Mouse (Mus musculus) forebrain, postnatal 0 days (tissue): Measurements from ENCODE around the gene Chat. TPM values are rescaled to one million over a fixed set of nuclear protein-coding genes. Genes with fewer than 3 reads are reported as not detected.

Experiments
- ATAC-seq: fragments of 200-750 bp; cut with Nextera tagmentation; 2 replicates; pipeline ENCODE4 v1.8.0; 2017; ENCODE audit warnings: mild to moderate bottlenecking, moderate library complexity
- DNase-seq: peaks from one replicate; pipeline ENCODE4 v3.0.0-alpha.2; 2015
- H3K27ac ChIP-seq: fragments of 300-500 bp; sonication (generic); 2 replicates; pipeline ENCODE4 v1.5.1; 2014; ENCODE audit warnings: low read depth, mild to moderate bottlenecking, antibody characterized with exemption, low read length, moderate library complexity, mixed read lengths
- H3K27me3 ChIP-seq: fragments of 300-500 bp; sonication (generic); 2 replicates; pipeline ENCODE4 v1.6.1; 2014; ENCODE audit warnings: mild to moderate bottlenecking, low read length, mixed read lengths; ENCODE audit not compliant: insufficient read depth
- H3K36me3 ChIP-seq: fragments of 300-500 bp; sonication (generic); 2 replicates; pipeline ENCODE4 v1.6.1; 2014; ENCODE audit warnings: mild to moderate bottlenecking, moderate library complexity; ENCODE audit not compliant: insufficient read depth
- H3K4me1 ChIP-seq: fragments of 300-500 bp; sonication (generic); 2 replicates; pipeline ENCODE4 v1.6.1; 2014; ENCODE audit warnings: antibody characterized with exemption; ENCODE audit not compliant: insufficient read depth
- H3K4me2 ChIP-seq: fragments of 300-500 bp; sonication (generic); 2 replicates; pipeline ENCODE4 v1.6.1; 2014; ENCODE audit warnings: low read depth, mild to moderate bottlenecking, moderate library complexity
- H3K4me3 ChIP-seq: fragments of 300-500 bp; sonication (generic); 2 replicates; pipeline ENCODE4 v1.5.1; 2014; ENCODE audit warnings: low read depth, low read length, mixed read lengths
- H3K9ac ChIP-seq: fragments of 300-500 bp; sonication (generic); 2 replicates; pipeline ENCODE4 v1.6.1; 2014; ENCODE audit warnings: mild to moderate bottlenecking
- H3K9me3 ChIP-seq: fragments of 300-500 bp; sonication (generic); 2 replicates; pipeline ENCODE4 v1.6.1; 2016; ENCODE audit warnings: low read length
- CTCF ChIP-seq: sonication (generic); IDR thresholded peaks from 2 replicates; pipeline ENCODE4 v1.5.1; 2016; ENCODE audit warnings: antibody characterized with exemption, control low read depth, low read depth
- WGBS: fragments of 180-500 bp; shearing (Covaris S2); extraction: QIAGEN DNeasy Blood & Tissue Kit; methylation state at CpG from one replicate; pipeline ENCODE4 v1.1.7; 2014; 5-methylcytosine and 5-hydroxymethylcytosine counted together
- polyA plus RNA-seq: library from polyadenylated mRNA; unstranded; fragments of >200 nt; fragmentation: Nextera tagmentation; extraction: Ambion mirVana; gene quantifications from 2 replicates; pipeline ENCODE4 v1.2.1, GENCODE M21; 2015
- total RNA-seq: library from RNA; depleted of rRNA; stranded (reverse); fragments of >200 nt; gene quantifications from 2 replicates; pipeline ENCODE4 v1.2.3, GENCODE M21; 2014

The Chat gene
- total and polyA plus RNA-seq, 2 experiments from 2014 or later = 0.47 to 0.90 TPM

- Histone ChIP-seq H3K27ac (no peak overlapping the region), H3K4me1 (no peaks in the 10 kb centered on the region), H3K4me2 (no peak overlapping the region), H3K4me3 (no peak overlapping the region), H3K27me3 (no peaks in the 10 kb centered on the region), H3K36me3 (no peaks in the 10 kb centered on the region), H3K9ac (no peak overlapping the region), H3K9me3 (no peaks in the 10 kb centered on the region)
- 78% methylated on average over 6 of the region's 6 CpGs for WGBS
- no peak for DNase-seq
- TF ChIP-seq CTCF = no peak
- no peak for ATAC-seq
Measured at GRCm38 (mm10) chr14:32476559-32476958, 10.8 kb upstream of the Chat start.

- H3K9me3 ChIP-seq = no peaks in the 10 kb centered on the region
- H3K36me3 ChIP-seq = no peaks in the 10 kb centered on the region
- no peak overlapping the region for H3K27ac ChIP-seq
- H3K27me3 ChIP-seq = no peaks in the 10 kb centered on the region
- DNase-seq (peak; percentile 79), ATAC-seq (peak; percentile 73)
- H3K4me2 ChIP-seq = no peak overlapping the region
- TF ChIP-seq CTCF = peak; percentile 86
- H3K4me3 ChIP-seq = no peak overlapping the region
- H3K4me1 ChIP-seq = no peaks in the 10 kb centered on the region
- WGBS = 13% methylated on average over 4 of the region's 4 CpGs
- no peak overlapping the region for H3K9ac ChIP-seq
Measured at GRCm38 (mm10) chr14:32472996-32473395, 7.2 kb upstream of the Chat start.

- Histone ChIP-seq H3K9ac (no peak overlapping the region), H3K9me3 (no peaks in the 10 kb centered on the region), H3K4me1 (no peaks in the 10 kb centered on the region), H3K27me3 (peaks cover 33% of the 10 kb centered on the region), H3K4me3 (no peak overlapping the region), H3K4me2 (no peak overlapping the region), H3K27ac (no peak overlapping the region), H3K36me3 (no peaks in the 10 kb centered on the region)
- TF ChIP-seq CTCF = no peak
- ATAC-seq (no peak), DNase-seq (peak; percentile 25)
- WGBS = 14% methylated on average over 5 of the region's 5 CpGs
Measured at GRCm38 (mm10) chr14:32467606-32468005, 1.8 kb upstream of the Chat start.

GRCm38 (mm10) chr14:32465506-32465870 lies 301 bp downstream of the Chat start:
- H3K9ac ChIP-seq = no peak overlapping the region
- 4% methylated on average over 9 of the region's 11 CpGs for WGBS

GRCm38 (mm10) chr14:32464601-32465505 lies 936 bp downstream of the Chat start, which contains the start of gene Slc18a3:
Slc18a3 (minus strand) TSS chr14:32464850.
- H3K27me3 ChIP-seq = peaks cover 61% of the 10 kb centered on the region
- H3K4me1 ChIP-seq = no peaks in the 10 kb centered on the region
- ATAC-seq = 0 out of 2 replicates have a peak, but pooled peaks have one; percentile 6
- H3K4me2 ChIP-seq = peak within 1 kb of the TSS; percentile 63
- no peak for TF ChIP-seq CTCF
- DNase-seq = peak; percentile 13
- WGBS = 2% methylated on average over 68 of the region's 70 CpGs
- H3K4me3 ChIP-seq = peak within 1 kb of the TSS; percentile 39
- peak within 1 kb of the TSS; percentile 37; the same call in 1 of the 2 replicates for H3K9ac ChIP-seq
- no peak within 1 kb of the TSS for H3K27ac ChIP-seq
- no peaks in the 10 kb centered on the region for H3K9me3 ChIP-seq
- H3K36me3 ChIP-seq = no peaks in the 10 kb centered on the region

More at GRCm38 (mm10) chr14:32465506-32465870, 301 bp downstream of the Chat start:
- DNase-seq = no peak
- no peak for TF ChIP-seq CTCF
- Histone ChIP-seq H3K4me2 (peak overlapping the region; percentile 63; the same call in 1 of the 2 replicates), H3K9me3 (no peaks in the 10 kb centered on the region), H3K27me3 (peaks cover 55% of the 10 kb centered on the region), H3K27ac (no peak overlapping the region), H3K36me3 (no peaks in the 10 kb centered on the region), H3K4me3 (peak overlapping the region; percentile 39; the same call in 1 of the 2 replicates), H3K4me1 (no peaks in the 10 kb centered on the region)
- ATAC-seq = no peak

- Histone ChIP-seq H3K4me3 (peak overlapping the region; percentile 39), H3K9me3 (no peaks in the 10 kb centered on the region), H3K27me3 (peaks cover 74% of the 10 kb centered on the region), H3K36me3 (no peaks in the 10 kb centered on the region), H3K9ac (no peak overlapping the region; the same call in 1 of the 2 replicates), H3K4me1 (no peaks in the 10 kb centered on the region), H3K4me2 (peak overlapping the region; percentile 63), H3K27ac (no peak overlapping the region)
- WGBS = 3% methylated on average over 74 of the region's 74 CpGs
- peak; percentile 17; the same call in 1 of the 2 replicates for TF ChIP-seq CTCF
- DNase-seq = peak; percentile 48
- peak; percentile 50; the same call in 1 of the 2 replicates for ATAC-seq
Measured at GRCm38 (mm10) chr14:32463211-32464040, 2.4 kb downstream of the Chat start.
